In genomic region chr15:80807162-80807561, GRCm38 (mm10) we compare ENCODE assay signal across 15 mouse cellular contexts.
DNase-seq lines count a peak whose midpoint lies in the region; ATAC-seq and TF ChIP-seq lines count a peak whose summit lies in the region.
"Had no signal": no experiment of that assay in that cellular context is flagged by ENCODE, and none has a peak within 500 bp of the region (broad histone marks: within the 10 kb centered on the region; RNA-seq: fewer than 3 reads in every experiment).

No protein-coding gene starts in this region.

- ATAC-seq in heart, embryonic 13.5 days (ENCODE audit: extremely low read depth, insufficient number of reproducible peaks, low FRiP score, low TSS enrichment), result no peak
- ATAC-seq in liver, embryonic 12.5 days, result no peak
- ATAC-seq: midbrain, embryonic 13.5 days had no signal

- peak overlapping the region; percentile 54 for H3K27ac ChIP-seq in heart, embryonic 13.5 days (replicated peaks)
- peak overlapping the region; percentile 66 for H3K27ac ChIP-seq in liver, embryonic 12.5 days
- H3K27ac ChIP-seq in small intestine, adult 2 months (ENCODE audit: insufficient read depth, low read depth, low read length), result peak overlapping the region; percentile 14; the same call in 1 of the 2 replicates
- H3K27ac ChIP-seq: forebrain, embryonic 10.5 days; midbrain, embryonic 13.5 days had no signal

- no peaks in the 10 kb centered on the region for H3K27me3 ChIP-seq in heart, embryonic 13.5 days (replicated peaks)
- H3K27me3 ChIP-seq in liver, embryonic 12.5 days (replicated peaks), result no peaks in the 10 kb centered on the region
- no peaks in the 10 kb centered on the region for H3K27me3 ChIP-seq in small intestine, adult 2 months (ENCODE audit: control insufficient read depth, insufficient read depth, low read length)
- H3K27me3 ChIP-seq: midbrain, embryonic 13.5 days had no signal

- H3K9ac ChIP-seq in heart, embryonic 13.5 days, result 0 out of 2 replicates have a peak overlapping the region, but pooled peaks have one; percentile 52
- peak overlapping the region; percentile 44 for H3K9ac ChIP-seq in liver, embryonic 12.5 days
- H3K9ac ChIP-seq: midbrain, embryonic 13.5 days had no signal

- H3K36me3 ChIP-seq in heart, embryonic 13.5 days, result 0 out of 2 replicates have a peak, but pooled peaks cover 2% of the 10 kb centered on the region
- peaks cover 29% of the 10 kb centered on the region for H3K36me3 ChIP-seq in liver, embryonic 12.5 days
- H3K36me3 ChIP-seq in small intestine, adult 2 months (ENCODE audit: control insufficient read depth, insufficient read depth, low read length), result no peaks in the 10 kb centered on the region
- H3K36me3 ChIP-seq: midbrain, embryonic 13.5 days had no signal

- peaks cover 59% of the 10 kb centered on the region for H3K4me1 ChIP-seq in heart, embryonic 13.5 days
- peaks cover 89% of the 10 kb centered on the region for H3K4me1 ChIP-seq in liver, embryonic 12.5 days
- peaks cover 15% of the 10 kb centered on the region; the same call in 1 of the 2 replicates for H3K4me1 ChIP-seq in small intestine, adult 2 months (ENCODE audit: control insufficient read depth, insufficient read depth, insufficient read length, low read length)

- no peak for DNase-seq in heart, postnatal 10 days
- peak; percentile 10 for DNase-seq in kidney, postnatal 14 days
- DNase-seq in kidney, postnatal 4 days, result no peak
- no peak for DNase-seq in thymus, postnatal 4 days
- no peak for DNase-seq in neural tube, embryonic 10.5 days (ENCODE audit: extremely low spot score, low spot score)
- DNase-seq: adrenal gland, adult 8-10 months; cerebellum, adult 11-12 months; lung, postnatal 14 days; thymus, postnatal 36 days had no signal

- H3K4me2 ChIP-seq in heart, embryonic 13.5 days, result peak overlapping the region; percentile 25; the same call in 1 of the 2 replicates
- peak overlapping the region; percentile 43 for H3K4me2 ChIP-seq in liver, embryonic 12.5 days
- H3K4me2 ChIP-seq: midbrain, embryonic 13.5 days had no signal

- TF ChIP-seq POLR2A in small intestine, adult 2 months (IDR thresholded peaks at IDR 0.05; ENCODE audit: low read depth, low read length), result no peak

- no peaks in the 10 kb centered on the region for H3K9me3 ChIP-seq in heart, embryonic 13.5 days
- H3K9me3 ChIP-seq in liver, embryonic 12.5 days (replicated peaks), result no peaks in the 10 kb centered on the region
- H3K9me3 ChIP-seq: forebrain, embryonic 10.5 days; midbrain, embryonic 13.5 days had no signal

- no peak for TF ChIP-seq CTCF in small intestine, adult 2 months (IDR thresholded peaks at IDR 0.05; ENCODE audit: extremely low read depth, insufficient read length, insufficient replicate concordance, low read depth, low read length)

- intact Hi-C loops in heart, postnatal 10 days (cut with DNase I), result no loop called here

- 49% methylated on average over 5 of the region's 5 CpGs for WGBS in heart, embryonic 13.5 days
- 54% methylated on average over 5 of the region's 5 CpGs for WGBS in liver, embryonic 12.5 days (ENCODE audit: insufficient replicate concordance)
- WGBS in small intestine, adult 2 months, result 19% methylated on average over 5 of the region's 5 CpGs

- no peak overlapping the region for H3K4me3 ChIP-seq in heart, embryonic 13.5 days
- no peak overlapping the region; the same call in 1 of the 2 replicates for H3K4me3 ChIP-seq in liver, embryonic 12.5 days
- H3K4me3 ChIP-seq in small intestine, adult 2 months (ENCODE audit: low read depth, low read length), result no peak overlapping the region
- H3K4me3 ChIP-seq: forebrain, embryonic 10.5 days; midbrain, embryonic 13.5 days; myocyte had no signal

Comparison
In these comparisons a context has a peak if more than half of its experiments do, and no peak if none do; other contexts are left out.
1. H3K27ac ChIP-seq: peak in every context shown above with its lines; median percentile 66 in liver, embryonic 12.5 days; 54 in heart, embryonic 13.5 days; 14 in small intestine, adult 2 months.